Mouse (Mus musculus) testis, adult 2 months (tissue): ENCODE results near the gene Syne1.

Experiments
- CTCF ChIP-seq: fragments of 200-500 bp; IDR thresholded peaks from 2 replicates; pipeline ENCODE4 v1.5.1; 2012; ENCODE audit warnings: low read depth, mild to moderate bottlenecking, inconsistent platforms, low read length, moderate library complexity; ENCODE audit not compliant: control insufficient read depth, insufficient read depth, insufficient replicate concordance
- POLR2A ChIP-seq: fragments of 200-500 bp; IDR thresholded peaks from 2 replicates; pipeline ENCODE4 v1.6.1; 2012; ENCODE audit warnings: low read depth, mild to moderate bottlenecking, inconsistent platforms, low read length, moderate library complexity; ENCODE audit not compliant: control insufficient read depth

DNA sequence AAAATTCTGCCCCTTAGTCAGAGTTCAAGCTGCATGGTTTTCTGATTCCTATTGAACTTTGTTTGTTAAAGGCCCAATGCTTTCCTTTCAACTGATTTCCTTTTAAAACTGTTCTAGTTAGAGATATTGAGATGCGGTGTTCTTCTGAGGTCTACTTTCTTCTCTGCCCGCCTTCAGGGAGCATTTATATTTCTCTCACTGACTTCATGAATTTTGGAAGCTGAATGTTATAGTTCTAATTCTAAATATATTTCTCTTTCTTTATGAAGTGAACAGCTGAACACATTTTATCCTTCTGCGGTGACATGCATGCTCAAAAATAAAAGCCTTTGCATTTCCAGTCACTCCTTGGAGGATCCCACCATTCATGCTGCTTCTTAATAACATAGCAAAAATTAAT is 106.0 kb downstream of the Syne1 start:
- TF ChIP-seq CTCF: no peak
- no peak for TF ChIP-seq POLR2A
